Mouse (Mus musculus): Measurements from ENCODE around the gene Mpped2. TPM values are rescaled to one million over a fixed set of nuclear protein-coding genes. Genes with fewer than 3 reads are reported as not detected.
A peak's percentile ranks its signal among the peaks of the same experiment; 100 is the strongest.

The Mpped2 gene
- polyA plus RNA-seq, 1 experiment, result not detected

DNA sequence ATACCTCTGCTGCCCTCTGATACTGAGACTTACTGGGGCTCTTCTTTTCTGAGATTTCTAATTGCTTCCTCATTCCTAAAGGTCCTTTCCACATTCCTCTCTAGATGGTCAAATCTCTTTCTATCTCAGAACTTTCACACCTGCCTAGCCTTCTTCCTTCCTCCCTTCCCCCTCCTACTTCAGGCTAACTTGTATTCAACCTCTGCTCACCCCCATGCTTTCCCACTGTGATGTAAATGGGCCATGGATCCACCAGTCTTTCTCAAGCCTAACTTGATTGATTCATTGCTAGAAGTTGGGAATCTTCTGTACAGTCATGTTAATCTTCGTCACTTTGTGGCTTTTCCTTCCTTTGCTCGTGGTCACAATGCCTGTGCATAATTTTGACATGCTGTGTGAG lies 15.6 kb upstream of the Mpped2 start:
- Histone ChIP-seq H3K36me3 (ENCODE audit: control insufficient read depth, insufficient read depth) (no peaks in the 10 kb centered on the region), H3K27me3 (ENCODE audit: control insufficient read depth, insufficient read depth, insufficient read length) (no peaks in the 10 kb centered on the region), H3K4me3 (no peak overlapping the region), H3K4me2 (ENCODE audit: low read depth) (no peak overlapping the region), H3ac (ENCODE audit: control insufficient read depth, insufficient read length) (no peak overlapping the region), H3K79me2 (ENCODE audit: control insufficient read depth, insufficient read depth) (no peaks in the 10 kb centered on the region)
- TF ChIP-seq TCF12 (IDR thresholded peaks at IDR 0.05; ENCODE audit: insufficient read depth, poor library complexity, severe bottlenecking), result no peak
- TF ChIP-seq MYOG (IDR thresholded peaks at IDR 0.05; ENCODE audit: control insufficient read depth in 1 of 3, insufficient read depth in 1 of 3, insufficient read length in 2 of 3, low read depth in 2 of 3), result no peak
- no peak for TF ChIP-seq SRF (IDR thresholded peaks at IDR 0.05; ENCODE audit: control insufficient read depth, insufficient read length, low read depth)
- TF ChIP-seq E2F4 (IDR thresholded peaks at IDR 0.05; ENCODE audit: insufficient read depth), result no peak
- TF ChIP-seq MAX (IDR thresholded peaks at IDR 0.05; ENCODE audit: low read depth), result no peak
- no peak for TF ChIP-seq REST (IDR thresholded peaks at IDR 0.05; ENCODE audit: insufficient read depth, insufficient read length)

DNA sequence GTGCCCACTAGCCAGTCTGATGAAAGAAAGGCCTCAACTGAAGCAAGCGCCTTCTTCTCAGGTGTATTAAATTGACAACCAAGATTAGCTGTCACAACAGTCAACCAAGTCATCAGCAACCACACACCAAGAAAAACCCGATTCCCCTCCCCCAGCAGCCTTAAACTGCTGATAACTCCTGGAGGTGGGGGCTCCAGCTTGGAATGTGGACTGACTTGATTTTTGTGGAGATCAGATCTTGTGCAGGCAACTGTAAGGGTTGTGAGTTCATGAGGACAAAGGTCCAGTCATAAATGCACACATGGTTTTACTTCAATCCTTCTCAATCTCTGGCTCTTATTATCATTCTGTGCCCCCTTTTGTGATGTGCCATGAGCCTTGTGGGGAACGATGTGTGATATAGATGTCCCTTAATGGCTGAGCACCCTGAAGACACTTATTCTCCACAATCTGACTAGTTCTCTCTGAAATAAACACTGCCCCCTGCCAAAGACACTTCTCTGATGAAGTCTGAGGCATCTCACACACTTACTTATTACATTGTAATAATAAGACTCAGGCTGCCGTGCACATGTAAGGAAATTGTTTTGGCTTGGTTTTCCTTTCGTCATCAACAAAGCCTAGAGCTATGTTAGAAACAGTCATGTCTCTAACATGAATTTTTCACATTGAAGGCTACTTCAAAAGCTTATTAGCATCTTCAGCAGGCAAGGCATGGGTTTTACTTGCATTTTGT lies 13.2 kb upstream of the Mpped2 start:
- no peaks in the 10 kb centered on the region for H3K36me3 ChIP-seq (ENCODE audit: control insufficient read depth, insufficient read depth)
- H3K27me3 ChIP-seq (ENCODE audit: control insufficient read depth, insufficient read depth, insufficient read length), result no peaks in the 10 kb centered on the region
- H3K4me3 ChIP-seq, result no peak overlapping the region
- H3K79me2 ChIP-seq (ENCODE audit: control insufficient read depth, insufficient read depth), result no peaks in the 10 kb centered on the region
- no peak overlapping the region for H3K4me2 ChIP-seq (ENCODE audit: low read depth)
- H3ac ChIP-seq (ENCODE audit: control insufficient read depth, insufficient read length), result no peak overlapping the region
- TF ChIP-seq E2F4 (IDR thresholded peaks at IDR 0.05; ENCODE audit: insufficient read depth) (no peak), TCF12 (IDR thresholded peaks at IDR 0.05; ENCODE audit: insufficient read depth, poor library complexity, severe bottlenecking) (no peak), REST (IDR thresholded peaks at IDR 0.05; ENCODE audit: insufficient read depth, insufficient read length) (no peak), MAX (IDR thresholded peaks at IDR 0.05; ENCODE audit: low read depth) (no peak), USF1 (IDR thresholded peaks at IDR 0.05; ENCODE audit: low read depth) (no peak), TCF3 (IDR thresholded peaks at IDR 0.05; ENCODE audit: insufficient read length, low read depth) (no peak), SRF (IDR thresholded peaks at IDR 0.05; ENCODE audit: control insufficient read depth, insufficient read length, low read depth) (no peak), POLR2AphosphoS2 (IDR thresholded peaks at IDR 0.05; ENCODE audit: insufficient read length, low read depth) (no peak), POLR2A (IDR thresholded peaks at IDR 0.05; ENCODE audit: insufficient read length, low read depth) (no peak), MYOG (IDR thresholded peaks at IDR 0.05; ENCODE audit: control insufficient read depth in 1 of 3, insufficient read depth in 1 of 3, insufficient read length in 2 of 3, low read depth in 2 of 3) (no peak), MYOD1 (IDR thresholded peaks at IDR 0.05; ENCODE audit: control insufficient read depth in 1 of 3, insufficient read length in 2 of 3, low read depth in 2 of 3) (no peak), CEBPB (IDR thresholded peaks at IDR 0.05; ENCODE audit: insufficient read depth, poor library complexity, severe bottlenecking) (no peak)

DNA sequence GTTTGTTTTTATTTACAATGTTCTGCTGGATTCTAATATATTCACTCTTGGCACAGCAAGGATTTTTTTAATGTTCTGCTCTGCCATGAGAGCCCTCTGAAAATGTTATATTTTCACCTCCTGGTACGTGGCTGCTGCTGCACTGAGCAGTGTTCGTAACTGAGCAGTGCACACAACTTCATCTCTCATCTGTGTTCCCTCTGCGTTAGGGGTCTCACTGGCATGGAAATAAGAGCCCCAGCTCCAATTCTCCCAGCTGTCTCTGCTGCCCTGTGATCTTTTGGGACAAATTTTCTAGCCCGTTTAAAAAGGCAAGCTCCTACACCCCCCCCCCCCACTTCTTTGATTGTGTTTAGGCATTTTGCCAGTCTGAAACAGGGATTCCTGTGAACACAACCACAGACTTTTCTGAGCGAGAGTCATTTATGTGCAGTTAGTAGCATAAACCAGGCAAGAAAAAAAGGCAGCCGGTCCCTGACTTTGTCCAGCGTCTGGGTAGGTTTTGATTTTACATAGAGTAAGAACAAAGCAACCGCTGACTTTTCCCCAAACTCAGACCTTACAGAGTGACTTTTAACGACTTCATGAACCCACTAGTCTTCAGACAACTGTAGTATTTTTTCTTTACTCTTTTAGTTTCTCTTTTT lies 9.8 kb upstream of the Mpped2 start:
- TF ChIP-seq TCF12 (IDR thresholded peaks at IDR 0.05; ENCODE audit: insufficient read depth, poor library complexity, severe bottlenecking) (no peak), E2F4 (IDR thresholded peaks at IDR 0.05; ENCODE audit: insufficient read depth) (no peak), USF1 (IDR thresholded peaks at IDR 0.05; ENCODE audit: low read depth) (no peak), REST (IDR thresholded peaks at IDR 0.05; ENCODE audit: insufficient read depth, insufficient read length) (no peak), CEBPB (IDR thresholded peaks at IDR 0.05; ENCODE audit: insufficient read depth, poor library complexity, severe bottlenecking) (no peak), TCF3 (IDR thresholded peaks at IDR 0.05; ENCODE audit: insufficient read length, low read depth) (no peak), MAX (IDR thresholded peaks at IDR 0.05; ENCODE audit: low read depth) (no peak), MYOG (IDR thresholded peaks at IDR 0.05; ENCODE audit: control insufficient read depth in 1 of 3, insufficient read depth in 1 of 3, insufficient read length in 2 of 3, low read depth in 2 of 3) (no peak), POLR2A (IDR thresholded peaks at IDR 0.05; ENCODE audit: insufficient read length, low read depth) (no peak), SRF (IDR thresholded peaks at IDR 0.05; ENCODE audit: control insufficient read depth, insufficient read length, low read depth) (no peak), POLR2AphosphoS2 (IDR thresholded peaks at IDR 0.05; ENCODE audit: insufficient read length, low read depth) (no peak), MYOD1 (IDR thresholded peaks at IDR 0.05; ENCODE audit: control insufficient read depth in 1 of 3, insufficient read length in 2 of 3, low read depth in 2 of 3) (no peak)
- Histone ChIP-seq H3K36me3 (ENCODE audit: control insufficient read depth, insufficient read depth) (no peaks in the 10 kb centered on the region), H3ac (ENCODE audit: control insufficient read depth, insufficient read length) (no peak overlapping the region), H3K27me3 (ENCODE audit: control insufficient read depth, insufficient read depth, insufficient read length) (no peaks in the 10 kb centered on the region), H3K79me2 (ENCODE audit: control insufficient read depth, insufficient read depth) (no peaks in the 10 kb centered on the region), H3K4me3 (no peak overlapping the region), H3K4me2 (ENCODE audit: low read depth) (peak overlapping the region; percentile 49)

GRCm38 (mm10) chr2:106683832-106684231 lies 9.2 kb upstream of the Mpped2 start:
- Histone ChIP-seq H3K36me3 (ENCODE audit: control insufficient read depth, insufficient read depth) (no peaks in the 10 kb centered on the region), H3K4me3 (no peak overlapping the region), H3K4me2 (ENCODE audit: low read depth) (peak overlapping the region; percentile 49), H3K79me2 (ENCODE audit: control insufficient read depth, insufficient read depth) (no peaks in the 10 kb centered on the region), H3ac (ENCODE audit: control insufficient read depth, insufficient read length) (no peak overlapping the region), H3K27me3 (ENCODE audit: control insufficient read depth, insufficient read depth, insufficient read length) (no peaks in the 10 kb centered on the region)
- TF ChIP-seq E2F4 (IDR thresholded peaks at IDR 0.05; ENCODE audit: insufficient read depth) (no peak), TCF12 (IDR thresholded peaks at IDR 0.05; ENCODE audit: insufficient read depth, poor library complexity, severe bottlenecking) (no peak), POLR2A (IDR thresholded peaks at IDR 0.05; ENCODE audit: insufficient read length, low read depth) (no peak)

All from myocyte (in vitro differentiated cells).